Mouse (Mus musculus): Measurements from ENCODE around the gene Ankrd34c. TPM values are rescaled to one million over a fixed set of nuclear protein-coding genes. Genes with fewer than 3 reads are reported as not detected.

The Ankrd34c gene
- polyA plus RNA-seq, 1 experiment = not detected

DNA sequence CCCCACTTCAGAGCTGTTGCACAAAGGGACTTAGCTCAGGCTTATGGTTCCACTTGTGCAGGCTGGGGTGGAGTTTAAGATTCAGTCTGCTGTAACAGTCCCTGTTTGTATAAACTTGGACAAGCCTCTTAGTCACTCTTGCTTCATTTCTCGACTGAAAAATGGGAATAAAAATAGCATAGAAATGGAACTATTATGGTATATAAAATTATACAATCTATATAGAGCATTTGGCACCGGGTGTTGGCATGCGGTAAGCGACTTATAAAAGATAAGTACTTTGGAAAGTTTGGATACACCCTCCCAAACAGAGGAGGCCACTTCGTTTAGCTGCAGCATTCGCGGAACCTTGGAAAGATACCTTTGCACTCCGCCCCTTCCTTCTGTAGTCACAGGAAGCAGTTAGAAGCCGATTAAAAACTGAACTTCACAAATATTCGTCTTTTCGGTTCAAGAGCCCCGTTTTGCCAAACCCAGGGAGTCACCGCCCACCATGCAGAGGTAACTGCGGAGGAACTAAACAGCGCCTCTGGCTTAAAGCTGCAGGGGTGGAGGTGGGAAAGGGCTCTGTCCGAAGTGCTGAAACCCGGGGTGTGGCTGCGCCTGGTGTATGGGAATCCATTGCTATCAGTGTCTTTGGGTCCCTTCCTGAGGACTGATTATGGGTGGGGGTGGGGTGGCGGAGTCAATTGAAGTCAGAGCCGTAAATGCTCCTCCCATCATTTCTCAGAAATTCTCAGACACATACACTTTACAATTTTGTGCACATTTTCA is 1.2 kb downstream of the Ankrd34c start:
- no peak overlapping the region for H3K4me3 ChIP-seq (ENCODE audit: insufficient read depth, low read length)
- no peak overlapping the region for H3K27ac ChIP-seq (ENCODE audit: insufficient read depth, low read depth, low read length)
- TF ChIP-seq CTCF (IDR thresholded peaks at IDR 0.05; ENCODE audit: low read depth, low read length) (no peak), POLR2A (IDR thresholded peaks at IDR 0.05; ENCODE audit: borderline replicate concordance, low read depth, low read length) (no peak)
- H3K4me1 ChIP-seq (ENCODE audit: control insufficient read depth, insufficient read depth, low read length) = no peaks in the 10 kb centered on the region

DNA sequence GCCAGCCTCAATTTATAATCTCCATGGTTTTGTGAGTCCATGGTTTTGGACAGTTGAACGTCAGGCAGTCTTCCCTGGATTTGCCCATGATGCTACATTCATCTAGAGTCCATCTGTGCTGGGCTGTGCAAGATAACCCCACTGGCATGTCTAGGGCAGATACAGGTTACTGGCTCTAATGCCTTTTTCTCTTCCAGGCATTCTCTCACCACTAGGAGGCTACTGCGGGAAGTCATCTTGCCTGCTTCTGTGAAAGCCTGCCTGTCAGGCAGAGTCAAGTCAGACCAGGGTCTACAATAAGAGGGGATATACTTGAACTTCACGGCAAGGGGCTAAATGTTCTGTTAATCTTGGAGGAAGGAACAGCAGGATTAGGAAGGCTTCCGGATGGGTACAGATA is 31.4 kb downstream of the Ankrd34c start:
- Histone ChIP-seq H3K27ac (ENCODE audit: insufficient read depth, low read depth, low read length) (no peak overlapping the region), H3K4me3 (ENCODE audit: insufficient read depth, low read length) (no peak overlapping the region), H3K4me1 (ENCODE audit: control insufficient read depth, insufficient read depth, low read length) (peaks cover 7% of the 10 kb centered on the region)
- TF ChIP-seq CTCF (IDR thresholded peaks at IDR 0.05; ENCODE audit: low read depth, low read length) (peak; percentile 17; the same call in 1 of the 2 replicates), POLR2A (IDR thresholded peaks at IDR 0.05; ENCODE audit: borderline replicate concordance, low read depth, low read length) (no peak)

DNA sequence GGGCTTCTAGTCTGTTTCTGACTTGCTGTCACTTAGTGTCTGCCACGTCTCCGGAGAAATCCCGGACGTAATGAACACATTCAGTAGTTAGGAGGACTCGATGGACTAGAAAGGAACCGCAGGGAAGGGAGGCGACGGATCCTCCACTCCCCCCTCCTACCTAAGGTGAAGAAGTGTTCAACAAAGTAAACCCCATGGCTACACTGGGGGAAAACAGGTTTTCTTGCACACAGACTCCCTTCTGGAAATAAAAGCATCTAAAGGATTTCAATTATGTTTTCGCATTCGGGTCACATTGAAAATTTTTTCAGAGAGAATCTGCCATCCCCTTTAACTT is 33.1 kb downstream of the Ankrd34c start:
- Histone ChIP-seq H3K4me3 (ENCODE audit: insufficient read depth, low read length) (peak overlapping the region; percentile 93), H3K4me1 (ENCODE audit: control insufficient read depth, insufficient read depth, low read length) (peaks cover 7% of the 10 kb centered on the region), H3K27ac (ENCODE audit: insufficient read depth, low read depth, low read length) (no peak overlapping the region)
- TF ChIP-seq POLR2A (IDR thresholded peaks at IDR 0.05; ENCODE audit: borderline replicate concordance, low read depth, low read length) (no peak), CTCF (IDR thresholded peaks at IDR 0.05; ENCODE audit: low read depth, low read length) (no peak)

DNA sequence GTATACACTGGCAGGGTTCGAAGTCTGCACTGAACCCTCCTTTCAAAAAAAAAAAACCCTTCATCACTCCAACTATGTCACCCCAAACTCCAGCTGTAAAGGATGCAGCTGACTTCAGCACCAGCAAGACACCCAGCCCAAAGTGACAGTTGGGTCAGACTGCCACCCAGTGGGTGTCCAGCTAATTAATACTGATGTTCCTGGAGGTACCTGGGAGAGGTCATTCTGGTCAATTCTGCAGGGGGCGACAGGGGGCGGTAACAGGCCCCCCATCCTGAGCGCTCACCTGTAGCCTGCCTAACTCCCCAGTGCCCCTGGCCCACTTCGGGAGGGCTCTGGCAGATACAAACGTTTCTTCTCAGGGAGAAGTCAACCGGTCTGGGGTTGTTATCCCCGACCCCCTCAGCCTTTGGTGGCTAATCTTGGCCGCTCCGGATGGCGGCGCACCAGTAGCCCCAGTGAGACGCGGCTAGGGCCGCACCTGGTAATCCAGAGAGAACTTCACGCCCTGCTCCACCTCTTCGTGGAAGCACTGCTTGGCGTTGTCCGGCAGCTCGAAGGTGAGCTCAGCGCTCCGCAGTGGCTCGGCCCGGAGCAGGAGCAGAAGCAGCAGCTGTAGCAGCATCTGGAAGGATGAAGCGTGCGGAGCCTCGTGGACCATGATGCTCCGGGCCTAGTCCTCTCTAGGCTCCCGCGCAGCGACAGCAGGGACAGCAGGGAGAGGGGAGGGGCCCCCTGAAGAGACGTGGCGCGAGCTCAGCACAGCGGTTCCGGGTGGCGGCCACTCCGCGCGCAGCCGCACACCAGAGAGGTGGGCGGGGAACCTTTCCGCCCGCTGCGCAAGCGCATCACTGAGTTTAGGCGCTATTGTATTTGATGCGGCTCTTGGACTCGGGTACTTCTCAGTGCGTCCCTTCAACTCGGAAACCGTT is 33.7 kb downstream of the Ankrd34c start, which contains the start of gene Tmed3:
Gene Tmed3, minus strand, starts transcription at position 804 of the 932 bp plus-strand sequence.
- Histone ChIP-seq H3K4me3 (ENCODE audit: insufficient read depth, low read length) (peak within 1 kb of the TSS; percentile 93), H3K4me1 (ENCODE audit: control insufficient read depth, insufficient read depth, low read length) (peaks cover 7% of the 10 kb centered on the region), H3K27ac (ENCODE audit: insufficient read depth, low read depth, low read length) (peak within 1 kb of the TSS; percentile 41)
- TF ChIP-seq CTCF (IDR thresholded peaks at IDR 0.05; ENCODE audit: low read depth, low read length) (no peak; the same call in 1 of the 2 replicates), POLR2A (IDR thresholded peaks at IDR 0.05; ENCODE audit: borderline replicate concordance, low read depth, low read length) (no peak)

DNA sequence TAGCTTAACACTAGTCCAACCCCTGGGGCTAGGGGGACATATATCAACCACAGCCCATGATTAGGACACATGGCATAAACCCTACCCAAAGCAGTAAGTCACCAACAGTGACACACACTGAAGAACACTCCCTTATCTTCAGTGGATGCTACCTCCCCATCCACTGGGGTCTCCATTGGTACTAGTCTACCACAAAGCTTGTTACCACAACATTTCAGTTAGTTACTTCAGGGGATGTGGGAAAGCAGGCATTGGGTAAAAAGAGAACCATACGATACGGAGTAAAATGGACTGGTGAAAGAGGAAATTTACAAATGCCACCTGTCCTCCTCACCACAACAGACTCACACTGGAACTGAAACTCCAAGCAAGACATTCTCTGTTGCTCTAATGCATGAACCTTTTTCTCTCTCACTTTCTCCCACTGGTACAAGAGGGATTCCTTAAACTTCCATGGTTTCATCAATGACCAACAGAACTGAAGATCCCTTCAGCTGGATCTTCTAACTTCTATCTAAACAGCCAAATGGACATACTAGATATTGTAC is 37.3 kb downstream of the Ankrd34c start:
- no peak overlapping the region for H3K4me3 ChIP-seq (ENCODE audit: insufficient read depth, low read length)
- no peak overlapping the region for H3K27ac ChIP-seq (ENCODE audit: insufficient read depth, low read depth, low read length)
- TF ChIP-seq CTCF (IDR thresholded peaks at IDR 0.05; ENCODE audit: low read depth, low read length) (no peak), POLR2A (IDR thresholded peaks at IDR 0.05; ENCODE audit: borderline replicate concordance, low read depth, low read length) (no peak)
- peaks cover 7% of the 10 kb centered on the region for H3K4me1 ChIP-seq (ENCODE audit: control insufficient read depth, insufficient read depth, low read length)

DNA sequence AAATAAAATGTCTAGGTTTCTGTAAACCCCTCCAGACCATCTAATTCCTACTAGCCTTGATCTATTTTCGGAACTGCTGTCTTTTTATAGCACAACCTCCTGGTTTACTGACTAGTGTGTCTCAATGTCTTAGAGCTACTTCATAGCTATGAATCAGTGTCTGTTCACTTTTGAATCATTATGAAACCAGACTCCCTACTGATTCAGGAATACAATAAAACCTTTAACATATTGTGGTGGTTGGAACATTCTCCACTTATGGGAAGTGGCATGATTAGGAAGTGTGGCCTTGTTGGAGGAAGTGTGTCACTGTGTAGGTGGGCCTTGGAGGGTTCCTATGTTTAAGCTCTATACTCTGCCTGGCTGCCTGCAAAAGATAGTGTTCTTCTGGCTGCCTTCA is 43.1 kb downstream of the Ankrd34c start:
- Histone ChIP-seq H3K4me1 (ENCODE audit: control insufficient read depth, insufficient read depth, low read length) (peaks cover 3% of the 10 kb centered on the region), H3K4me3 (ENCODE audit: insufficient read depth, low read length) (no peak overlapping the region), H3K27ac (ENCODE audit: insufficient read depth, low read depth, low read length) (no peak overlapping the region)
- TF ChIP-seq POLR2A (IDR thresholded peaks at IDR 0.05; ENCODE audit: borderline replicate concordance, low read depth, low read length) (no peak), CTCF (IDR thresholded peaks at IDR 0.05; ENCODE audit: low read depth, low read length) (no peak)

DNA sequence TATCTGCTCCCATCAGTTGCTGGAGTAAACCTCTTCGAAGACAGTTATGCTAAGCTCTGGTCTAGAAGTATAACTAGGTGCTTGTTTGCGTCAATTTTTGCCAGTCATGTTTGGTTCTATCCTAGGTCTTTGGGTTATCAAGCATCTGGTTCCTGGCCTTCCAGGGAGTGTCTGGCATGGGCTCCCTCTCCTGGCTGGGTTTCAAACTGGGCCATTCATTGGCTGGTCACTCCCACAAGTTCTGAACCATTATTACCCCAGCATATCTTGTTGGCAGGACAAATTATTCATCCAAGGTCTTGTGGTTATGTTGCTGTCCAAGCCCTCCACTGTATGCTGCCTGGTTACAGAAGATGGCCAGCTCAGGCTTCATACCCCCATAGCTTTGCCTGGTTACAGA is 44.6 kb downstream of the Ankrd34c start:
- TF ChIP-seq CTCF (IDR thresholded peaks at IDR 0.05; ENCODE audit: low read depth, low read length) (no peak), POLR2A (IDR thresholded peaks at IDR 0.05; ENCODE audit: borderline replicate concordance, low read depth, low read length) (no peak)
- Histone ChIP-seq H3K27ac (ENCODE audit: insufficient read depth, low read depth, low read length) (no peak overlapping the region), H3K4me1 (ENCODE audit: control insufficient read depth, insufficient read depth, low read length) (peaks cover 3% of the 10 kb centered on the region), H3K4me3 (ENCODE audit: insufficient read depth, low read length) (no peak overlapping the region)

DNA sequence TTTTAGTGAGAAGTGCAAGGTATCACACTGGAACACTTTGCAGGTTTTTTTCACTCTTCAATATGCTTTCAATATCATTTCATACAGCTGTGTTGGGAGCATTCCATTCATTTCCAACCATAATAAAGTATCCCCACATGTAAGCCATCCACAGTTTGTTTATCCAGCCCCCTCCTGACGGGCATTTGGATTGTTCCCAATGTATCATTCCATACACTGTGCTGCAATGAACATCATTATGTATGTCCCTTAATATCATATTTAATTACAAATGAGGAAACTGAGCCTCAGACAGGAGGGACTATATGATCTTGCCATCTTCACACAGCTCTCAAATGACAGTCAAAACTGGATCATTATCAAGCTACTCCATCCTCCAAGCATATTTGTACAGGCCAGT is 49.1 kb downstream of the Ankrd34c start:
- Histone ChIP-seq H3K4me1 (ENCODE audit: control insufficient read depth, insufficient read depth, low read length) (no peaks in the 10 kb centered on the region), H3K27ac (ENCODE audit: insufficient read depth, low read depth, low read length) (no peak overlapping the region), H3K4me3 (ENCODE audit: insufficient read depth, low read length) (no peak overlapping the region)
- TF ChIP-seq POLR2A (IDR thresholded peaks at IDR 0.05; ENCODE audit: borderline replicate concordance, low read depth, low read length) (no peak), CTCF (IDR thresholded peaks at IDR 0.05; ENCODE audit: low read depth, low read length) (no peak)

DNA sequence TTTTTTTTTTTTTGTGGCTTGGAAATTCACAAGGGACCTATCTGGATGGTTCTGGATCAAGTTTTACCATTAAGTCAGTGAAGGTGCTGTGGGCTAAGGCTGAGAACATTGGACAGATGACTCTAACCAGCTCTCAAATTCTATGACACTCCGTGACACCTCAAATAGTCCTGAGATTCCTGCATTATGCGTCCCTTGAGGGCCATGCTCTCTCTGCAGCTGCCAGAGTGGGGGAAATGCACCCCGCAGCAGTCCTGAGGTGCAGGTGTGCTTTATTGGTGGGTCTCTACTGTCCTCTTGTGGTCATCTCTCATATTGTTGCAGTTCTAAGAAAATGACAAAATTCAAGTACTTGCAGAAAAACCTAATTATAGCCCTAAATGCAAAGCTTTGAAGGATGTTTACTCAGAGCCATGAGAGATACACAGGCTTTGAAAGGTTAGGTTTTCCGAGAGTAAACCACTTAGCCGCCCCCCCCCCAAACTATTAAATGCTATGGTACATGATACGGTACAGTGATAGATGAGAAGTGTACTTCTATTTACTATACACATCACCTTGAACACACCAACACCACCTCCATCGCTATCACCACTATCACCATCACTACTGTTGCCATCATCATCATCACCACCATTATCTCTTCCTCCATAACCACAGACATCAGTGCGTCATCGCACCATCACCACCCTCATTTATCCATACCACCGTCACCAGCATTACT is 50.6 kb downstream of the Ankrd34c start:
- H3K4me3 ChIP-seq (ENCODE audit: insufficient read depth, low read length) = no peak overlapping the region
- no peaks in the 10 kb centered on the region; the same call in 1 of the 2 replicates for H3K4me1 ChIP-seq (ENCODE audit: control insufficient read depth, insufficient read depth, low read length)
- H3K27ac ChIP-seq (ENCODE audit: insufficient read depth, low read depth, low read length) = no peak overlapping the region
- TF ChIP-seq POLR2A (IDR thresholded peaks at IDR 0.05; ENCODE audit: borderline replicate concordance, low read depth, low read length) (no peak), CTCF (IDR thresholded peaks at IDR 0.05; ENCODE audit: low read depth, low read length) (peak; percentile 52)

All from bone marrow macrophage, adult 2 months (primary cell).